In the genomic region with DNA sequence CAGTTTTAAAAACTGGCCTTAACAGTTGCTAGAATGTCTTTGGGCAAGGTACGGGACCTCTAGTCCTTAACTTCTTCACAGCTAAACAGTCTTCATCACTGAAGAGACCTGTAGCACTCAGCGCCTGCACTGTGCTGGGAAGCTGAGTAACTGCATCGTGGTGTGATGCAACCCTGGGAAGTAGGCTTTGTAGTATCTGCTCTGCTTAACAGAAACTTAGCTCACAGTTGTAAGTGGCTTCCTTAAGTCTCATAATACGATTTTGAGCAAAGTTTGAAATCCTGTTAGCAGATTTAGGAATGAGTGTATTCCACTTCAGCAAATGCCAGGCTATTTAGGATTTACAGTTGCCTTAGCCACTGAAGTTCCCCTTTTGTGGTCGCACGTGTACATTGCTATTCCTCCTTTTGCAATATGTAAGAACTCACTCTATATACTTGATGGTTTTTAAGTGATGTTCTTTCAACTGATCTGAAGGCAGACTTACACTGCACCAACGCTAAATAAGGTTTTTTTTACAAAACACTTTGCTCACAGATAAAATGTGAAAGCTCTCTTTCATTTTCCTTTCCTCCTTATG, we compare ENCODE assay signal across 17 mouse cellular contexts.
A peak's percentile ranks its signal among the peaks of the same experiment; 100 is the strongest.
DNase-seq lines count a peak whose midpoint lies in the region; ATAC-seq and TF ChIP-seq lines count a peak whose summit lies in the region.
"Had no signal": no experiment of that assay in that cellular context is flagged by ENCODE, and none has a peak within 500 bp of the region (broad histone marks: within the 10 kb centered on the region; RNA-seq: fewer than 3 reads in every experiment).

No protein-coding gene starts in this region.

- CTCF ChIA-PET in Patski (lab: Charles Lee) = interaction anchor here (0.8 to 2.9 kb wide), 4 partner anchors 13 to 19 kb away, joined by 3 to 9 read pairs (median 4); no protein-coding TSS in a partner anchor

- no peak overlapping the region for H3K4me3 ChIP-seq in heart, embryonic 10.5 days
- H3K4me3 ChIP-seq: embryonic facial prominence, embryonic 12.5 days; left cerebral cortex, adult 2 months; limb, embryonic 13.5 days; midbrain, embryonic 13.5 days had no signal

- peaks cover 15% of the 10 kb centered on the region for H3K4me1 ChIP-seq in heart, embryonic 10.5 days
- H3K4me1 ChIP-seq: midbrain, embryonic 13.5 days had no signal

- H3K27ac ChIP-seq in heart, embryonic 10.5 days = no peak overlapping the region
- H3K27ac ChIP-seq: left cerebral cortex, adult 2 months; limb, embryonic 13.5 days; midbrain, embryonic 13.5 days had no signal

- in situ Hi-C loops in Patski (cut with MboI; ENCODE audit: low pct_unique_long_range_greater_than_20kb) = no loop called here

- TF ChIP-seq CTCF in Patski (IDR thresholded peaks at IDR 0.05) = no peak

- POLR2A ChIA-PET in Patski (lab: Charles Lee) = no interaction called here

- peak; percentile 22 for DNase-seq in heart, embryonic 10.5 days (ENCODE audit: low spot score)
- no peak for DNase-seq in heart, postnatal 4 days
- DNase-seq in 416B (ENCODE audit: low read depth) (peak; percentile 71), Patski (ENCODE audit: low read depth, low spot score) (no peak)
- DNase-seq in ovary, postnatal 10 days (ENCODE audit: low spot score) = no peak
- DNase-seq in right cerebral cortex, postnatal 36 days (ENCODE audit: low spot score in 2 of 2) = no peak
- no peak for DNase-seq in cerebellum, adult 18-20 months
- DNase-seq: cerebellum, postnatal 36 days; gastrocnemius, postnatal 10 days; heart, postnatal 36 days; right cerebral cortex, postnatal 14 days; thymus, adult 18-20 months had no signal

- H3K36me3 ChIP-seq in heart, embryonic 10.5 days = peaks cover 28% of the 10 kb centered on the region

- H3K9me3 ChIP-seq in heart, embryonic 10.5 days = no peaks in the 10 kb centered on the region
- H3K9me3 ChIP-seq: embryonic facial prominence, embryonic 12.5 days; limb, embryonic 13.5 days; midbrain, embryonic 13.5 days had no signal

- ATAC-seq in Patski = peak; percentile 49
- peak; percentile 75 for ATAC-seq in megakaryocyte progenitor cell, adult 5-6 weeks (replicated peaks; ENCODE audit: poor library complexity)
- ATAC-seq: midbrain, embryonic 13.5 days had no signal

- 87% methylated on average over 7 of the region's 7 CpGs for WGBS in heart, embryonic 10.5 days

- no peaks in the 10 kb centered on the region for H3K27me3 ChIP-seq in heart, embryonic 10.5 days (ENCODE audit: insufficient read depth, poor library complexity, severe bottlenecking)
- no peaks in the 10 kb centered on the region for H3K27me3 ChIP-seq in Patski
- H3K27me3 ChIP-seq: embryonic facial prominence, embryonic 12.5 days; limb, embryonic 13.5 days; midbrain, embryonic 13.5 days had no signal

Comparison
In these comparisons a context has a peak if more than half of its experiments do, and no peak if none do; other contexts are left out.
1. DNase-seq: peak in heart, embryonic 10.5 days (single experiment) and 416B (single experiment); none in heart, postnatal 4 days (single experiment), Patski (single experiment), ovary, postnatal 10 days (single experiment), right cerebral cortex, postnatal 36 days (0 of 2) and cerebellum, adult 18-20 months (0 of 2).